Mouse (Mus musculus): ENCODE results near the gene Rgs17.

DNA sequence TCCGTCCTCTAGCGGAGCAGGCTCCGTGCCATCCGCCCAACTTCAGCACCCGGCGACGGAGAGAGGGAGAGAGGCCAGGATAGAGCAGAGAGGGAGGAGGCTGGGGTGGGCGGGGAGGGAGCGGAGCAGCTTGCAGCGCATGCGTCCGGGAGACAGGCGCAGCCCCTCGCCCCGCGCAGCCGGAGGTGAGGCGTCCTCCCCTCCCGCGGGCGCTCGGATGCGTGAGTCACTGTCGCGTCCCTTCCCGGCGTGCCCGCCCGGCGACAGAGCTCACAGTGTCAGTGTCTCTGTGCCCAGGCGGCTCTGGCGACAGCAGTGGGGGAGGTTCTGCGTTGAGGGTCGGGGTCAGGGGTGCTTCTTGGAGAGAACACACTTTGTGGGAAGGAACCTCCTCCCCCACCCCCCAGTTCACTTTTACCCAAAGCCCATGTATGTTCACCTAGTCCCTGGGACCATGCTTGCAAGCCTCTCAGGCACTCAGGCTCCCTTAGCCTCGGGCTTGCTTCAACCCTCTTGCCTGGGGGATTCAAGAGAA lies at the start of gene Rgs17:
- TF ChIP-seq CTCF (IDR thresholded peaks at IDR 0.05; ENCODE audit: low read depth), result no peak
- TF ChIP-seq EP300 (IDR thresholded peaks at IDR 0.05; ENCODE audit: low read depth), result no peak

Data from heart, postnatal 0 days (tissue).